Mouse (Mus musculus): ENCODE measurements around the gene Ppif.

The Ppif gene

GRCm38 (mm10) chr14:25693888-25694568 lies at the start of gene Ppif:
Gene Ppif (plus strand): TSS chr14:25694154.
- peak; percentile 99 for DNase-seq (ENCODE audit: low read depth, low spot score)

GRCm38 (mm10) chr14:25645717-25646116 lies 48.2 kb upstream of the Ppif start:
- no peak for DNase-seq (ENCODE audit: low read depth, low spot score)

- peak; percentile 82 for DNase-seq (ENCODE audit: low read depth, low spot score)
Observed at GRCm38 (mm10) chr14:25646161-25646621, 47.8 kb upstream of the Ppif start.

- DNase-seq (ENCODE audit: low read depth, low spot score): no peak
Observed at GRCm38 (mm10) chr14:25651131-25651530, 42.8 kb upstream of the Ppif start.

GRCm38 (mm10) chr14:25651905-25652304 lies 42.0 kb upstream of the Ppif start:
- no peak for DNase-seq (ENCODE audit: low read depth, low spot score)

GRCm38 (mm10) chr14:25654401-25655197 lies 39.4 kb upstream of the Ppif start:
- DNase-seq (ENCODE audit: low read depth, low spot score): no peak

- no peak for DNase-seq (ENCODE audit: low read depth, low spot score)
Observed at GRCm38 (mm10) chr14:25660661-25661060, 33.3 kb upstream of the Ppif start.

- no peak for DNase-seq (ENCODE audit: low read depth, low spot score)
Observed at GRCm38 (mm10) chr14:25661185-25661920, 32.6 kb upstream of the Ppif start.

- DNase-seq (ENCODE audit: low read depth, low spot score): no peak
Observed at GRCm38 (mm10) chr14:25663649-25664309, 30.2 kb upstream of the Ppif start.

GRCm38 (mm10) chr14:25664310-25664695 lies 29.7 kb upstream of the Ppif start:
- DNase-seq (ENCODE audit: low read depth, low spot score): no peak

- no peak for DNase-seq (ENCODE audit: low read depth, low spot score)
Observed at GRCm38 (mm10) chr14:25665314-25665970, 28.5 kb upstream of the Ppif start.

GRCm38 (mm10) chr14:25666668-25667376 lies 27.1 kb upstream of the Ppif start:
- DNase-seq (ENCODE audit: low read depth, low spot score): peak; percentile 40

GRCm38 (mm10) chr14:25667587-25667986 lies 26.4 kb upstream of the Ppif start:
- no peak for DNase-seq (ENCODE audit: low read depth, low spot score)

- no peak for DNase-seq (ENCODE audit: low read depth, low spot score)
Observed at GRCm38 (mm10) chr14:25679625-25680024, 14.3 kb upstream of the Ppif start.

GRCm38 (mm10) chr14:25682020-25682419 lies 11.9 kb upstream of the Ppif start:
- DNase-seq (ENCODE audit: low read depth, low spot score): no peak

- no peak for DNase-seq (ENCODE audit: low read depth, low spot score)
Observed at GRCm38 (mm10) chr14:25686216-25686945, 7.6 kb upstream of the Ppif start.

GRCm38 (mm10) chr14:25686983-25687901 lies 6.7 kb upstream of the Ppif start:
- no peak for DNase-seq (ENCODE audit: low read depth, low spot score)

- no peak for DNase-seq (ENCODE audit: low read depth, low spot score)
Observed at GRCm38 (mm10) chr14:25693271-25693887, 575 bp upstream of the Ppif start.
